Mouse (Mus musculus): ENCODE data around the gene L3mbtl2. TPM values are rescaled to one million over a fixed set of nuclear protein-coding genes. Genes with fewer than 3 reads are reported as not detected.

L3mbtl2 gene
- polyA plus RNA-seq, 1 experiment from 2014 or later = 32.7 TPM

DNA sequence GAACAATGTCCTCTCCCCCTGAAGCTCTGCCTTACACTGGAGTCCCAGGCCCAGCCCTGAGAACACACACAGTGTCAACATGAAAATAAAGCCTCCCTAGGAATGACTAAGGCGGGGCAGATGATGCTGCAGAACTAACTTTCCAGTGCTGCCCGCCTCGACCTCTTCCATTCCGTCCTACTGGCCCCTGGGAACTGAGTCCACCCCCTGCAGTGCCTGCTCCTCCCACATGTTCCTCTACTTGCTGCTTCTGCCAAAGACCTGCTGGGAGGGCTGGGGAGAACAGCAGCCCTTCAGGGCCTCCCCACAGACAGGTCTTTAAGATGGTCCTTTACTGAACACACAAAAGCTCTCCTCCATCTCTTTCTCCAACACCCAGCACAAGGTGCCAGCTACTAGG is 47.1 kb downstream of the L3mbtl2 start:
- WGBS = 62% methylated on average over 4 of the region's 4 CpGs
- Histone ChIP-seq H3K27me3 (no peaks in the 10 kb centered on the region), H3K4me2 (no peak overlapping the region), H3K4me3 (no peak overlapping the region), H3K4me1 (replicated peaks) (no peaks in the 10 kb centered on the region), H3K9ac (no peak overlapping the region), H3K36me3 (peaks cover 73% of the 10 kb centered on the region), H3K9me3 (no peaks in the 10 kb centered on the region), H3K27ac (replicated peaks) (no peak overlapping the region)
- ATAC-seq (ENCODE audit: low FRiP score, low read depth) = no peak

DNA sequence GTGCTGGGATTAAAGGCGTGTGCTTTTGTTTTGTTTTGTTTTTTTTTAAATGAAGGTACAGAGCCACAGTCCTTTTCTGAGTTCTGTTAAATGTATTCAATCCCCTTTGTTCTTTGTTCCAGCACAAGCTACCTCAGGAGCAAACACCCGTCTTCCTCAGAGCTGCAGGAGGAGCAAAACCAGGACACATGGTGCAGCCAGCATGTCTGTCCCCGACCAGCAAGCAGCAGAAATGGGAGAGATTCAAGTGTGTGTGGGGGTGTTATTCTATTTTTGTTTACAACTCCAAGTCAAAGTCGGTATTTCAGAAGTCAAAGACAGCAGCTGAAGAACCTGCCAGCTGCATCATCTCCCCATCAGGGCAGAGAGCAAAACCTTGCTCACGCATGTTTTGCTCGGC is 50.1 kb downstream of the L3mbtl2 start:
- no peaks in the 10 kb centered on the region for H3K27me3 ChIP-seq
- no peak overlapping the region for H3K9ac ChIP-seq
- WGBS = 88% methylated on average over 6 of the region's 6 CpGs
- no peaks in the 10 kb centered on the region for H3K9me3 ChIP-seq
- H3K4me2 ChIP-seq = no peak overlapping the region
- no peak overlapping the region for H3K27ac ChIP-seq (replicated peaks)
- ATAC-seq (ENCODE audit: low FRiP score, low read depth) = no peak
- H3K4me1 ChIP-seq (replicated peaks) = peaks cover 10% of the 10 kb centered on the region
- peaks cover 73% of the 10 kb centered on the region for H3K36me3 ChIP-seq
- H3K4me3 ChIP-seq = no peak overlapping the region

DNA sequence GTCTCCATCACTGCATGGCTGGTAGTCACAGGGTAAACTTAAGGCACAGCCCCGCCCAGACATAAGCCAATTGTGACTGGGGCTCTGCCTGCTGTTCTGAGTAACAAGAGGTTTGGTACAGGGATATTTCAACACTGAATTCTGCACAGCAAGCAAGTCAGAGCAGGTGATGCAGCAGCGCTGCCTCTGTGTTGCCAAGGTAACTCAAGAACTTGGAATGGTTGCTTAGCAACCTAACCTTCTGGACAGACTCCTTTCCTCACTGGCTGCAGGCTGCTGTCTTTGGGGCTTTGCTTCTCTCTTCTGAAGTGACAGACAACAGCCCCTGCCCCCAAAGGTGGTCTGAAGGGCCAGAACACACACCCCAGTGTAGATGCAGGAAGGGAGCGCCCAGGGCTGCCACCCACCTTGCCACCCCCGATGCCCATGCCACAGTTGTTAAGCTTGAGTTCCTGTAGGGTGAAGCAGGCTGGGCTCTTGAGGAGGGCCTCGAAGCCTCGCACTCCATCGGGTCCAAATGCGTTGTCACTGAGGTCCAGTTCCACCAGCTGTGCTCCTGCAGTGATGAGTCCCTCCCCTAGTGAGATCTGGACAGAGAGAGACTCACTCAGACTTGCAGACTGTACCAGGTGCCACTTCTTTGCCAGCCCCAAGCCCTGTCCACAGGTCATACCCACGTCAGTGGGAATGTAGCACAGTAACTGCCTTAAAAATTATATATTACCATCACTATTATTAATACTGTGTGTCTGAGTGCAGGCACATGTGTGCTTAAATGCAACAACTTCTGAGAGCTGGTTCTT is 54.8 kb downstream of the L3mbtl2 start:
- peaks cover 79% of the 10 kb centered on the region for H3K36me3 ChIP-seq
- H3K9ac ChIP-seq = no peak overlapping the region
- H3K9me3 ChIP-seq = no peaks in the 10 kb centered on the region
- ATAC-seq (ENCODE audit: low FRiP score, low read depth) = peak; percentile 85
- 72% methylated on average over 9 of the region's 9 CpGs for WGBS
- no peaks in the 10 kb centered on the region for H3K27me3 ChIP-seq
- peaks cover 16% of the 10 kb centered on the region for H3K4me1 ChIP-seq (replicated peaks)
- no peak overlapping the region for H3K4me3 ChIP-seq
- peak overlapping the region; percentile 78 for H3K27ac ChIP-seq (replicated peaks)
- no peak overlapping the region for H3K4me2 ChIP-seq

DNA sequence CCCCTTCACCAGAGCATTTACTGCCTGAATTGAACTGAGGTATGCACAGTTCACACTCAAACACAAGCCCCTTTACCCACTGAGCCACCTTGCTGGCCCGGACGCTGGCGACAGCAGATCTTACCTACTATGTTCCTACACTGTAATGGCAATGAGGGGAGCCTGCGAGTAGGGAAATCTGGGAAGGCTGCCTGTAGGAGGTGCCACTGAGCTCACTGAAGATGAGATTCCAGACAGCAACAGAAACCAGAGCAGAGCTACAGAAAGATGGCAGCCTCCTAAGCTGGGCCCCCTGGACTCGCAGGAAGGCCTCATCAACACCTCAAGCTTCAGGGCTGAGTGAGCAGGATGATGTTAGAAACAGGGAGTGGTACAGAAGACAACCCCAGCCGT is 55.4 kb downstream of the L3mbtl2 start:
- peaks cover 16% of the 10 kb centered on the region for H3K4me1 ChIP-seq (replicated peaks)
- H3K36me3 ChIP-seq = peaks cover 82% of the 10 kb centered on the region
- H3K4me2 ChIP-seq = no peak overlapping the region
- peak overlapping the region; percentile 68 for H3K27ac ChIP-seq (replicated peaks)
- no peak overlapping the region for H3K4me3 ChIP-seq
- 92% methylated on average over 6 of the region's 6 CpGs for WGBS
- no peaks in the 10 kb centered on the region for H3K27me3 ChIP-seq
- ATAC-seq (ENCODE audit: low FRiP score, low read depth) = no peak
- H3K9ac ChIP-seq = no peak overlapping the region
- H3K9me3 ChIP-seq = no peaks in the 10 kb centered on the region

DNA sequence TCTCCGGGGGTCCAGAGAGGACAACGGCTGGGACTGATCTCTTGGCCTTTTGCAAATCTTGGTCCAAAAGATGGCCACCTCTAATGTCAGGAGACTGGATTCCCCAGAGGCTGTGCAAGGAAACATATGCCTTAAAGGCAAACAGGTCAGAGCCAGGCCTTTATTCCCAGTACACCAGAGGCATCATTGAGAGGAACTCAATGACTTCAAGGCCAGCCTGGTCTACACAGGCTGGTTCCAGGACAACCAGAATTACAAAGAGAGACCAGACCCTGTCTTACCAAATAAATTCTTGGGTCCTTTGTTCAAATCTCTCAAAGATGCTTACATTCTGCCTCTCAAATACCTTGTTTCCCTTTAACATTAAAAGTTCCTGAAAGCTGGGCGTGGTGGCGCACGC is 58.7 kb downstream of the L3mbtl2 start:
- no peak for ATAC-seq (ENCODE audit: low FRiP score, low read depth)
- Histone ChIP-seq H3K4me2 (no peak overlapping the region), H3K4me3 (no peak overlapping the region), H3K4me1 (replicated peaks) (peaks cover 24% of the 10 kb centered on the region), H3K9me3 (no peaks in the 10 kb centered on the region), H3K27me3 (no peaks in the 10 kb centered on the region), H3K27ac (replicated peaks) (no peak overlapping the region), H3K36me3 (peaks cover 58% of the 10 kb centered on the region), H3K9ac (no peak overlapping the region)
- 96% methylated on average over 5 of the region's 5 CpGs for WGBS

DNA sequence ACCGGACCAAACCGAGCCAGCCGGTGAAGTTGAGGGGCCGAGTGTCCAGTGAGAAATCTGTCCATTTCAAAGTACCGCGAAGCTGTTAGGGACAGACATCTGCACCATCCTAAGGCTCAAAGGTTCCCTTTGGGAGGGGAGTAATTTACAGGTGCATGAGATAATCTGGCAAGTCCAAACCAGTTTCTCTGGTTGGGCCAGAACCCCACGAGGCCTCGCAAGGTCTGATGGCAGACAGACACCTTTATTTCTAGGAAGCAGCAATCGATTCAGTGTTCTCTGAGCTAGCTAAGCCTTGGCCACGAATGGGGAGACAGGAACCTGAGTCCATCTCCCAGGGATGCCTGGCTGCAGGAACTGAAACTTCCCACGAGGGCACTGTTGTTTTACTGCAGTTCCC is 60.0 kb downstream of the L3mbtl2 start:
- no peak overlapping the region for H3K27ac ChIP-seq (replicated peaks)
- ATAC-seq (ENCODE audit: low FRiP score, low read depth) = no peak
- H3K9me3 ChIP-seq = no peaks in the 10 kb centered on the region
- H3K9ac ChIP-seq = no peak overlapping the region
- WGBS = 94% methylated on average over 11 of the region's 11 CpGs
- H3K36me3 ChIP-seq = peaks cover 54% of the 10 kb centered on the region
- no peak overlapping the region for H3K4me3 ChIP-seq
- no peak overlapping the region for H3K4me2 ChIP-seq
- H3K27me3 ChIP-seq = no peaks in the 10 kb centered on the region
- H3K4me1 ChIP-seq (replicated peaks) = peaks cover 28% of the 10 kb centered on the region

DNA sequence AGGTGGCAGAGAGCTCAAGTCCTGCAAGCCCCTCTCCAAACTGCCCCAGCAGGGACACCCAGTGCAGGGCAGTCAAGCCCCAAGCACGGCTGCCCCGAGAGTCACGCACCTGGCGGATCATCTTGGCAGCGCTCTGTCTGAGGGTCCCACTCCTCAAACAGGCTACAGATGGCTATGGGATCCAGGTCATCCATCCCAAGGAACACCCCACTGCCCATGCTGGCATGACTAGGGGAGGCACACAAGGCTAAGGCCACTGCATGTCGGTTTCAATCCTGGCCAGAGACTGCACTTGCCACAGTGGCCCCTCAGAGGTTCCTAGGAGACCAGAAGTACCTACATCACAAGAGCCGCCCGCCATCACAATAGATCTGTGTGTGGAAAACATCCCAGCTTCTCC is 62.3 kb downstream of the L3mbtl2 start:
- H3K27ac ChIP-seq (replicated peaks) = no peak overlapping the region
- H3K9ac ChIP-seq = no peak overlapping the region
- peaks cover 26% of the 10 kb centered on the region for H3K4me1 ChIP-seq (replicated peaks)
- no peaks in the 10 kb centered on the region for H3K27me3 ChIP-seq
- WGBS = 95% methylated on average over 8 of the region's 8 CpGs
- no peaks in the 10 kb centered on the region for H3K9me3 ChIP-seq
- ATAC-seq (ENCODE audit: low FRiP score, low read depth) = no peak
- H3K4me2 ChIP-seq = no peak overlapping the region
- peaks cover 33% of the 10 kb centered on the region for H3K36me3 ChIP-seq
- H3K4me3 ChIP-seq = no peak overlapping the region

DNA sequence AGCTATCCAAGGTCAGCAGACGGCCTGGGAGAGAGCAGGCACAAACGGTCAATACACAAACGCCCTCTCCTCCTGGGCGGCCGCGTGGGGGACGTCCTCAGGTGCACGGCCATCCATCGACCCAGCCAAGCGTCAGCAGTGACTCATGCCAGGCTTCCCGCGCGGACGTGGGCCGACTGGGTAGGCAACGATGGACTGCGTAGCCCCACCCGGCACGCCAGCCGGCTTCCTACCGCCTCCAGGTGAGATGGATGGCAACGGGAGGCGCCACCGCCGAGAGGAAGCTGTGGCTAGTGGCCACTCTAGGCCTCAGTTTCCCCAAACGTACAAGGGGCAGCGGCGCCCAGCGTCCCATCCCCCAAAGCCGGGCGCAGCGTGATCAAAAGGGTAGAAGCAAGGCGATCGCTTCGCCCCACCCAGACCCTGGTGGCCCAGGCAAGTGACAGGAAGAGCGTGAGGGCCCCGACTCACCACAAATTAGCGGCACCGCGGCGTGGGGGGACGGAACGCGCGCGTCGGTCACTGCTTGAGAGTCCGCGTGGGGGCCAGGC is 65.6 kb downstream of the L3mbtl2 start:
- Histone ChIP-seq H3K4me3 (peak overlapping the region; percentile 81), H3K9ac (peak overlapping the region; percentile 79), H3K36me3 (no peaks in the 10 kb centered on the region), H3K9me3 (no peaks in the 10 kb centered on the region), H3K27me3 (no peaks in the 10 kb centered on the region), H3K4me1 (replicated peaks) (peaks cover 26% of the 10 kb centered on the region), H3K4me2 (peak overlapping the region; percentile 75), H3K27ac (replicated peaks) (peak overlapping the region; percentile 78)
- peak; percentile 11 for ATAC-seq (ENCODE audit: low FRiP score, low read depth)
- 1% methylated on average over 49 of the region's 49 CpGs for WGBS

DNA sequence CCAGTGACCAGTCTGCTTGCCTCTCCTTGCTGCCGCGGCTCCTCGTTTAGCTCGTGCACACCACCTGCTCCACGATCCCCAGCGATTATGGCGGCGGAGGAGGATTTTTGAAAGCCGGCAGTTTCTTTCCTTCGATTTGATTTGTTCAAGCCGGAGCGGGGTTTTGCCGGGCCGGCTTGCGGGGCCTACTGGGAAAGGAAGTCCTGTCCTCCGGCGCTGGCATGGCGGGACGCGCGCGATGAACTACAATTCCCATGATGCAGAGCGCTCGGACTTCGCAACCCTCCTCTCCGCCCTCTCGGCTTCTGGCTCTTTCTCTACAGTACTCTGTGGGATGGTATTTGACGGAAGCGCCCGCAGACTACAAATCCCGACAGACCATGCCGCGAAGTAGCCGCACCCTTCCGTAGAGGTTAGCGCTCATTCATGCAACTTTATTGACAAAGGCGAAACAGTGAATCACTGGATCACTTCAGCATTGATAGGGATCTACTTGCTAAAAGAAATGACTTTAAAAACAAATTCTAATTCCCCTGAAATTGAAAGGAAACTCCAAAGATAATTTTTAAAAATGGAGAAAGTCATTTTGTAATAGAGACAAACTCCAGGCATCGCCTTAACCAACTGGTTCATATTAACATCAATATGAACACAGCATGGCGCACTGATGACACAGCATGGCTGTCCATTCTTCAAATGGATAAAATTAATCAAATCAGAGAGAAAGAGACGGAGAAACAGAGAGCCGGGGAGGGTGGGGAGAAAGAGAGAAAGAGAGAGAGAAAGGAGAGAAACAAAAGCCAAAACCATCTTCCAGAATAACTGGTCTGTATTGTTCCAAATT is 66.3 kb downstream of the L3mbtl2 start:
- Histone ChIP-seq H3K27me3 (no peaks in the 10 kb centered on the region), H3K4me3 (peak overlapping the region; percentile 81), H3K4me2 (peak overlapping the region; percentile 75), H3K4me1 (replicated peaks) (peaks cover 26% of the 10 kb centered on the region), H3K9me3 (no peaks in the 10 kb centered on the region), H3K27ac (replicated peaks) (peak overlapping the region; percentile 78), H3K36me3 (no peaks in the 10 kb centered on the region), H3K9ac (peak overlapping the region; percentile 79)
- 4% methylated on average over 41 of the region's 41 CpGs for WGBS
- ATAC-seq (ENCODE audit: low FRiP score, low read depth) = peak; percentile 100

DNA sequence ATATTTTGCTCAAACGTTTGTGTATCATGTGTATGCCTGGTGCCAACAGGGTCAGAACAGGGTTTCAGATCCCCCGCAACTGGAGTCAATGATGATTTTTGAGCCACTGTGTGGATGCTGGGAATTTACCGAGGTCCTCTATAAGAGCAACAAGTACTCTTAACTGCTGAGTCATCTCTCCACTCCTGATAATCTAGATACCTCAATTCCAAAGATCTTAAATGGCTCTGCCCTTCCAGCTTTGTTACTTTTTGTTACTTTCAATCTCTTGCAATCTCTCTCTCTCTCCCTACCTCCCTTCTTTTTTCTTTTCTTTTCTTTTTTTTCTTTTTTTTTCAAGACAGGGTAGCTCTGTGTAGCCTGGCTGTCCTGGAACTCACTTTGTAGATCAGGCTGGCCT is 71.4 kb downstream of the L3mbtl2 start:
- ATAC-seq (ENCODE audit: low FRiP score, low read depth) = no peak
- H3K36me3 ChIP-seq = no peaks in the 10 kb centered on the region
- H3K27me3 ChIP-seq = no peaks in the 10 kb centered on the region
- no peak overlapping the region for H3K9ac ChIP-seq
- H3K27ac ChIP-seq (replicated peaks) = no peak overlapping the region
- no peak overlapping the region for H3K4me2 ChIP-seq
- H3K4me1 ChIP-seq (replicated peaks) = no peaks in the 10 kb centered on the region
- H3K4me3 ChIP-seq = no peak overlapping the region
- 56% methylated on average over 3 of the region's 3 CpGs for WGBS
- H3K9me3 ChIP-seq = no peaks in the 10 kb centered on the region

All from hindbrain, embryonic 15.5 days (tissue).